Mouse (Mus musculus): ENCODE measurements around the gene Ak9. TPM values are rescaled to one million over a fixed set of nuclear protein-coding genes. Genes with fewer than 3 reads are reported as not detected.

The Ak9 gene
- polyA plus RNA-seq, 1 experiment = not detected

GRCm38 (mm10) chr10:41295145-41295544, 8.6 kb upstream of the Ak9 start:
- no peaks in the 10 kb centered on the region for H3K36me3 ChIP-seq (ENCODE audit: control insufficient read depth, insufficient read depth)
- no peak for TF ChIP-seq TCF12 (IDR thresholded peaks at IDR 0.05; ENCODE audit: insufficient read depth, poor library complexity, severe bottlenecking)
- TF ChIP-seq MAX (IDR thresholded peaks at IDR 0.05; ENCODE audit: low read depth) = no peak
- no peak overlapping the region for H3ac ChIP-seq (ENCODE audit: control insufficient read depth, insufficient read length)
- H3K4me3 ChIP-seq = no peak overlapping the region
- no peaks in the 10 kb centered on the region for H3K27me3 ChIP-seq (ENCODE audit: control insufficient read depth, insufficient read depth, insufficient read length)
- H3K79me2 ChIP-seq (ENCODE audit: control insufficient read depth, insufficient read depth) = no peaks in the 10 kb centered on the region
- H3K4me2 ChIP-seq (ENCODE audit: low read depth) = no peak overlapping the region

GRCm38 (mm10) chr10:41300161-41300560, 3.6 kb upstream of the Ak9 start:
- no peaks in the 10 kb centered on the region for H3K79me2 ChIP-seq (ENCODE audit: control insufficient read depth, insufficient read depth)
- TF ChIP-seq TCF3 (IDR thresholded peaks at IDR 0.05; ENCODE audit: insufficient read length, low read depth) (no peak), POLR2AphosphoS2 (IDR thresholded peaks at IDR 0.05; ENCODE audit: insufficient read length, low read depth) (no peak), SRF (IDR thresholded peaks at IDR 0.05; ENCODE audit: control insufficient read depth, insufficient read length, low read depth) (no peak), MYOG (IDR thresholded peaks at IDR 0.05; ENCODE audit: control insufficient read depth in 1 of 3, insufficient read depth in 1 of 3, insufficient read length in 2 of 3, low read depth in 2 of 3) (no peak), TCF12 (IDR thresholded peaks at IDR 0.05; ENCODE audit: insufficient read depth, poor library complexity, severe bottlenecking) (no peak), E2F4 (IDR thresholded peaks at IDR 0.05; ENCODE audit: insufficient read depth) (no peak), MAX (IDR thresholded peaks at IDR 0.05; ENCODE audit: low read depth) (no peak), REST (IDR thresholded peaks at IDR 0.05; ENCODE audit: insufficient read depth, insufficient read length) (no peak), MYOD1 (IDR thresholded peaks at IDR 0.05; ENCODE audit: control insufficient read depth in 1 of 3, insufficient read length in 2 of 3, low read depth in 2 of 3) (no peak), CEBPB (IDR thresholded peaks at IDR 0.05; ENCODE audit: insufficient read depth, poor library complexity, severe bottlenecking) (no peak), USF1 (IDR thresholded peaks at IDR 0.05; ENCODE audit: low read depth) (no peak), POLR2A (IDR thresholded peaks at IDR 0.05; ENCODE audit: insufficient read length, low read depth) (no peak)

GRCm38 (mm10) chr10:41302689-41303431, 920 bp upstream of the Ak9 start, which contains the start of gene Fig4:
Fig4 (minus strand) TSS chr10:41303260.
- Histone ChIP-seq H3K4me2 (ENCODE audit: low read depth) (peak within 1 kb of the TSS; percentile 100), H3K4me3 (peak within 1 kb of the TSS; percentile 33), H3K36me3 (ENCODE audit: control insufficient read depth, insufficient read depth) (no peaks in the 10 kb centered on the region), H3ac (ENCODE audit: control insufficient read depth, insufficient read length) (peak within 1 kb of the TSS; percentile 50), H3K79me2 (ENCODE audit: control insufficient read depth, insufficient read depth) (no peaks in the 10 kb centered on the region), H3K27me3 (ENCODE audit: control insufficient read depth, insufficient read depth, insufficient read length) (no peaks in the 10 kb centered on the region)
- TF ChIP-seq TCF3 (IDR thresholded peaks at IDR 0.05; ENCODE audit: insufficient read length, low read depth) = no peak
- TF ChIP-seq SRF (IDR thresholded peaks at IDR 0.05; ENCODE audit: control insufficient read depth, insufficient read length, low read depth) = peak; percentile 25
- TF ChIP-seq POLR2AphosphoS2 (IDR thresholded peaks at IDR 0.05; ENCODE audit: insufficient read length, low read depth) = peak; percentile 76
- no peak for TF ChIP-seq MAX (IDR thresholded peaks at IDR 0.05; ENCODE audit: low read depth)
- TF ChIP-seq CEBPB (IDR thresholded peaks at IDR 0.05; ENCODE audit: insufficient read depth, poor library complexity, severe bottlenecking) = no peak
- peak; percentile 80 for TF ChIP-seq POLR2A (IDR thresholded peaks at IDR 0.05; ENCODE audit: insufficient read length, low read depth)
- TF ChIP-seq REST (IDR thresholded peaks at IDR 0.05; ENCODE audit: insufficient read depth, insufficient read length) = no peak
- TF ChIP-seq MYOD1 (IDR thresholded peaks at IDR 0.05; ENCODE audit: control insufficient read depth in 1 of 3, insufficient read length in 2 of 3, low read depth in 2 of 3) = no peak
- no peak for TF ChIP-seq E2F4 (IDR thresholded peaks at IDR 0.05; ENCODE audit: insufficient read depth)
- peak; percentile 96 for TF ChIP-seq USF1 (IDR thresholded peaks at IDR 0.05; ENCODE audit: low read depth)
- TF ChIP-seq TCF12 (IDR thresholded peaks at IDR 0.05; ENCODE audit: insufficient read depth, poor library complexity, severe bottlenecking) = no peak
- TF ChIP-seq MYOG (IDR thresholded peaks at IDR 0.05; ENCODE audit: control insufficient read depth in 1 of 3, insufficient read depth in 1 of 3, insufficient read length in 2 of 3, low read depth in 2 of 3) = no peak

More at GRCm38 (mm10) chr10:41300161-41300560, 3.6 kb upstream of the Ak9 start:
- Histone ChIP-seq H3K4me2 (ENCODE audit: low read depth) (no peak overlapping the region), H3K36me3 (ENCODE audit: control insufficient read depth, insufficient read depth) (no peaks in the 10 kb centered on the region), H3K27me3 (ENCODE audit: control insufficient read depth, insufficient read depth, insufficient read length) (no peaks in the 10 kb centered on the region), H3K4me3 (no peak overlapping the region), H3ac (ENCODE audit: control insufficient read depth, insufficient read length) (no peak overlapping the region)

DNA sequence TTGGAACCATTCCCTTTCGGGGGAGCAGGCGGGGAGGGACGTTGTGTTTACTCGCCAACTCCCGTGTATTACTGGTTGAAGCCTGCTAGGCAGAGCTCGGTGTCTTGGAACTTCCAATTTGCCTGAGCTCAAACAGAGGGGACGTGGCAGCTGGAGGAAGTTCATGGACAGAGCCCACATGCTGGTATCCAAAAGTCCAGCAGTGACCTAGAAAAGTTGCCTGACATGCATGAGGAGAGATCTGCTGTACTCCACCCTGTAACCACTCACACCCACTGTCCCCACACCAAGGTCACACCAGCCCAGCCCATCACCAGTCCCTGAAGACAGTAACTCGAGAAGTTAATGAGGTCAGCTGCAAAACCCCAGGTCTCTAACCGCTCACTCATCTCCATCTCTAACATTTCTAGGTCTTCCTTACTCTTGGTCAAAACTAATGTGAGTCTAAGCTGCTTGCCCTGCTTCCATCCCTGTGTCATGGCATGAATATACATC, 1.2 kb downstream of the Ak9 start:
- no peak overlapping the region for H3ac ChIP-seq (ENCODE audit: control insufficient read depth, insufficient read length)
- H3K36me3 ChIP-seq (ENCODE audit: control insufficient read depth, insufficient read depth) = no peaks in the 10 kb centered on the region
- no peak overlapping the region for H3K4me2 ChIP-seq (ENCODE audit: low read depth)
- TF ChIP-seq USF1 (IDR thresholded peaks at IDR 0.05; ENCODE audit: low read depth) (no peak), TCF3 (IDR thresholded peaks at IDR 0.05; ENCODE audit: insufficient read length, low read depth) (no peak), MAX (IDR thresholded peaks at IDR 0.05; ENCODE audit: low read depth) (no peak), MYOD1 (IDR thresholded peaks at IDR 0.05; ENCODE audit: control insufficient read depth in 1 of 3, insufficient read length in 2 of 3, low read depth in 2 of 3) (no peak), CEBPB (IDR thresholded peaks at IDR 0.05; ENCODE audit: insufficient read depth, poor library complexity, severe bottlenecking) (no peak), REST (IDR thresholded peaks at IDR 0.05; ENCODE audit: insufficient read depth, insufficient read length) (no peak), MYOG (IDR thresholded peaks at IDR 0.05; ENCODE audit: control insufficient read depth in 1 of 3, insufficient read depth in 1 of 3, insufficient read length in 2 of 3, low read depth in 2 of 3) (no peak), POLR2A (IDR thresholded peaks at IDR 0.05; ENCODE audit: insufficient read length, low read depth) (no peak), SRF (IDR thresholded peaks at IDR 0.05; ENCODE audit: control insufficient read depth, insufficient read length, low read depth) (no peak), TCF12 (IDR thresholded peaks at IDR 0.05; ENCODE audit: insufficient read depth, poor library complexity, severe bottlenecking) (no peak), E2F4 (IDR thresholded peaks at IDR 0.05; ENCODE audit: insufficient read depth) (no peak), POLR2AphosphoS2 (IDR thresholded peaks at IDR 0.05; ENCODE audit: insufficient read length, low read depth) (no peak)
- H3K79me2 ChIP-seq (ENCODE audit: control insufficient read depth, insufficient read depth) = no peaks in the 10 kb centered on the region
- H3K27me3 ChIP-seq (ENCODE audit: control insufficient read depth, insufficient read depth, insufficient read length) = no peaks in the 10 kb centered on the region
- H3K4me3 ChIP-seq = no peak overlapping the region
